Mouse (Mus musculus): ENCODE measurements around the gene Agxt2. TPM values are rescaled to one million over a fixed set of nuclear protein-coding genes. Genes with fewer than 3 reads are reported as not detected.

Agxt2 gene
- total and polyA plus RNA-seq, 2 experiments from 2014 or later: not detected

GRCm38 (mm10) chr15:10379757-10380458, 21.6 kb downstream of the Agxt2 start:
- DNase-seq (ENCODE audit: low spot score) (no peak), ATAC-seq (ENCODE audit: low FRiP score) (no peak)
- no peak overlapping the region for H3K27ac ChIP-seq (ENCODE audit: low read depth, low read length)
- no peak overlapping the region for H3K9ac ChIP-seq (replicated peaks; ENCODE audit: low read length, poor library complexity, severe bottlenecking)
- no peaks in the 10 kb centered on the region for H3K4me1 ChIP-seq (ENCODE audit: insufficient read depth, low read length)
- no peak overlapping the region for H3K4me3 ChIP-seq (ENCODE audit: low read depth, low read length)
- H3K27me3 ChIP-seq (ENCODE audit: insufficient read depth, low read length): no peaks in the 10 kb centered on the region
- TF ChIP-seq CTCF (IDR thresholded peaks at IDR 0.05): no peak
- H3K4me2 ChIP-seq (ENCODE audit: low read depth, low read length, poor library complexity, severe bottlenecking): no peak overlapping the region
- 88% methylated on average over 3 of the region's 3 CpGs for WGBS
- no peaks in the 10 kb centered on the region for H3K9me3 ChIP-seq (ENCODE audit: low read length)
- no peaks in the 10 kb centered on the region for H3K36me3 ChIP-seq (ENCODE audit: insufficient read depth, low read length)

GRCm38 (mm10) chr15:10387263-10387662, 28.9 kb downstream of the Agxt2 start:
- no peak overlapping the region for H3K4me2 ChIP-seq (ENCODE audit: low read depth, low read length, poor library complexity, severe bottlenecking)
- H3K36me3 ChIP-seq (ENCODE audit: insufficient read depth, low read length): no peaks in the 10 kb centered on the region
- no peaks in the 10 kb centered on the region for H3K4me1 ChIP-seq (ENCODE audit: insufficient read depth, low read length)
- no peaks in the 10 kb centered on the region for H3K27me3 ChIP-seq (ENCODE audit: insufficient read depth, low read length)
- H3K27ac ChIP-seq (ENCODE audit: low read depth, low read length): no peak overlapping the region
- TF ChIP-seq CTCF (IDR thresholded peaks at IDR 0.05): no peak
- no peak for ATAC-seq (ENCODE audit: low FRiP score)
- H3K9ac ChIP-seq (replicated peaks; ENCODE audit: low read length, poor library complexity, severe bottlenecking): no peak overlapping the region
- H3K9me3 ChIP-seq (ENCODE audit: low read length): no peaks in the 10 kb centered on the region
- no peak overlapping the region for H3K4me3 ChIP-seq (ENCODE audit: low read depth, low read length)
- WGBS: 71% methylated on average over 2 of the region's 2 CpGs
- DNase-seq (ENCODE audit: low spot score): no peak

- Histone ChIP-seq H3K4me1 (ENCODE audit: insufficient read depth, low read length) (no peaks in the 10 kb centered on the region), H3K36me3 (ENCODE audit: insufficient read depth, low read length) (no peaks in the 10 kb centered on the region), H3K4me3 (ENCODE audit: low read depth, low read length) (no peak overlapping the region), H3K9me3 (ENCODE audit: low read length) (peaks cover 4% of the 10 kb centered on the region; the same call in 1 of the 2 replicates), H3K4me2 (ENCODE audit: low read depth, low read length, poor library complexity, severe bottlenecking) (no peak overlapping the region), H3K27me3 (ENCODE audit: insufficient read depth, low read length) (no peaks in the 10 kb centered on the region), H3K9ac (replicated peaks; ENCODE audit: low read length, poor library complexity, severe bottlenecking) (no peak overlapping the region), H3K27ac (ENCODE audit: low read depth, low read length) (no peak overlapping the region)
- ATAC-seq (ENCODE audit: low FRiP score) (no peak), DNase-seq (ENCODE audit: low spot score) (no peak)
- no peak for TF ChIP-seq CTCF (IDR thresholded peaks at IDR 0.05)
- WGBS: 75% methylated on average over 2 of the region's 2 CpGs
These were observed 41.5 kb downstream of the Agxt2 start for GRCm38 (mm10) chr15:10399795-10400194.

- no peaks in the 10 kb centered on the region for H3K4me1 ChIP-seq (ENCODE audit: insufficient read depth, low read length)
- H3K27me3 ChIP-seq (ENCODE audit: insufficient read depth, low read length): no peaks in the 10 kb centered on the region
- no peak overlapping the region for H3K9ac ChIP-seq (replicated peaks; ENCODE audit: low read length, poor library complexity, severe bottlenecking)
- DNase-seq (ENCODE audit: low spot score): peak; percentile 52
- 46% methylated on average over 3 of the region's 3 CpGs for WGBS
- TF ChIP-seq CTCF (IDR thresholded peaks at IDR 0.05): peak; percentile 51
- no peak for ATAC-seq (ENCODE audit: low FRiP score)
- H3K4me3 ChIP-seq (ENCODE audit: low read depth, low read length): no peak overlapping the region
- H3K9me3 ChIP-seq (ENCODE audit: low read length): peaks cover 4% of the 10 kb centered on the region; the same call in 1 of the 2 replicates
- H3K4me2 ChIP-seq (ENCODE audit: low read depth, low read length, poor library complexity, severe bottlenecking): no peak overlapping the region
- H3K36me3 ChIP-seq (ENCODE audit: insufficient read depth, low read length): no peaks in the 10 kb centered on the region
- no peak overlapping the region for H3K27ac ChIP-seq (ENCODE audit: low read depth, low read length)
These were observed 42.1 kb downstream of the Agxt2 start for GRCm38 (mm10) chr15:10400415-10400814.

- H3K9ac ChIP-seq (replicated peaks; ENCODE audit: low read length, poor library complexity, severe bottlenecking): no peak overlapping the region
- 90% methylated on average over 3 of the region's 3 CpGs for WGBS
- ATAC-seq (ENCODE audit: low FRiP score): no peak
- TF ChIP-seq CTCF (IDR thresholded peaks at IDR 0.05): no peak
- no peak overlapping the region for H3K4me2 ChIP-seq (ENCODE audit: low read depth, low read length, poor library complexity, severe bottlenecking)
- no peaks in the 10 kb centered on the region for H3K27me3 ChIP-seq (ENCODE audit: insufficient read depth, low read length)
- H3K9me3 ChIP-seq (ENCODE audit: low read length): no peaks in the 10 kb centered on the region
- H3K4me3 ChIP-seq (ENCODE audit: low read depth, low read length): no peak overlapping the region
- no peak overlapping the region for H3K27ac ChIP-seq (ENCODE audit: low read depth, low read length)
- H3K36me3 ChIP-seq (ENCODE audit: insufficient read depth, low read length): no peaks in the 10 kb centered on the region
- no peak for DNase-seq (ENCODE audit: low spot score)
- no peaks in the 10 kb centered on the region for H3K4me1 ChIP-seq (ENCODE audit: insufficient read depth, low read length)
These were observed 51.5 kb downstream of the Agxt2 start for GRCm38 (mm10) chr15:10409842-10410241.

GRCm38 (mm10) chr15:10410881-10411280, 52.5 kb downstream of the Agxt2 start:
- Histone ChIP-seq H3K27me3 (ENCODE audit: insufficient read depth, low read length) (no peaks in the 10 kb centered on the region), H3K27ac (ENCODE audit: low read depth, low read length) (no peak overlapping the region), H3K9me3 (ENCODE audit: low read length) (no peaks in the 10 kb centered on the region), H3K9ac (replicated peaks; ENCODE audit: low read length, poor library complexity, severe bottlenecking) (no peak overlapping the region), H3K4me2 (ENCODE audit: low read depth, low read length, poor library complexity, severe bottlenecking) (no peak overlapping the region), H3K4me1 (ENCODE audit: insufficient read depth, low read length) (no peaks in the 10 kb centered on the region), H3K36me3 (ENCODE audit: insufficient read depth, low read length) (no peaks in the 10 kb centered on the region), H3K4me3 (ENCODE audit: low read depth, low read length) (no peak overlapping the region)
- no peak for TF ChIP-seq CTCF (IDR thresholded peaks at IDR 0.05)
- ATAC-seq (ENCODE audit: low FRiP score) (no peak), DNase-seq (ENCODE audit: low spot score) (no peak)
- WGBS: 74% methylated on average over 2 of the region's 2 CpGs

All from midbrain, postnatal 0 days (tissue).